ENCODE assay signal across 8 mouse cellular contexts in genomic region chr1:180942166-180943031, GRCm38 (mm10). TPM values are rescaled to one million over a fixed set of nuclear protein-coding genes. Genes with fewer than 3 reads are reported as not detected.
DNase-seq lines count a peak whose midpoint lies in the region; ATAC-seq and TF ChIP-seq lines count a peak whose summit lies in the region.

TSS of gene Tmem63a (plus strand) at chr1:180942344.

- peak within 1 kb of the TSS; percentile 56 for H3K27ac ChIP-seq in embryonic facial prominence, embryonic 13.5 days
- peak within 1 kb of the TSS; percentile 72 for H3K27ac ChIP-seq in kidney, adult 2 months (ENCODE audit: insufficient read depth, low read depth, low read length)
- H3K27ac ChIP-seq in liver, adult 2 months (replicated peaks; ENCODE audit: insufficient read depth, low read depth, low read length), result peak within 1 kb of the TSS; percentile 57

- TF ChIP-seq CTCF in kidney, adult 2 months (conservative IDR thresholded peaks at IDR 0.05; ENCODE audit: insufficient read depth, insufficient read length, low read depth, low read length), result no peak
- no peak for TF ChIP-seq CTCF in liver, adult 2 months (IDR thresholded peaks at IDR 0.05; ENCODE audit: low read depth, low read length)

- H3K9ac ChIP-seq in embryonic facial prominence, embryonic 13.5 days, result peak within 1 kb of the TSS; percentile 88
- H3K9ac ChIP-seq in liver, adult 2 months (ENCODE audit: low read depth, low read length), result peak within 1 kb of the TSS; percentile 78

- peak; percentile 49; the same call in 1 of the 2 replicates for ATAC-seq in embryonic facial prominence, embryonic 13.5 days (ENCODE audit: insufficient number of reproducible peaks, insufficient read depth, low FRiP score, low TSS enrichment, low read depth)

- peak; percentile 31 for DNase-seq in right cerebral cortex, adult 18-20 months
- no peak for DNase-seq in right cerebral cortex, postnatal 25 days
- DNase-seq in heart, adult 8-10 months (ENCODE audit: low spot score), result peak; percentile 80
- peak; percentile 90 for DNase-seq in kidney, adult 2 months
- peak; percentile 84 for DNase-seq in liver, adult 2 months (ENCODE audit: extremely low read depth, low read depth, low spot score)
- peak; percentile 21 to 62 for DNase-seq in monocyte, adult 2 months (ENCODE audit: low read depth in 1 of 2, low spot score in 2 of 2)
- DNase-seq in splenic B cell, adult 2 months (ENCODE audit: low read depth, low spot score), result peak; percentile 83

- peaks cover 48% of the 10 kb centered on the region for H3K4me1 ChIP-seq in embryonic facial prominence, embryonic 13.5 days
- H3K4me1 ChIP-seq in kidney, adult 2 months (ENCODE audit: control insufficient read depth, insufficient read depth, low read length), result peaks cover 11% of the 10 kb centered on the region; the same call in 1 of the 2 replicates
- peaks cover 13% of the 10 kb centered on the region for H3K4me1 ChIP-seq in liver, adult 2 months (ENCODE audit: control insufficient read depth, insufficient read depth, low read length)

- H3K27me3 ChIP-seq in embryonic facial prominence, embryonic 13.5 days, result peaks cover 31% of the 10 kb centered on the region
- no peaks in the 10 kb centered on the region for H3K27me3 ChIP-seq in kidney, adult 2 months (replicated peaks; ENCODE audit: control insufficient read depth, insufficient read depth, low read length)
- no peaks in the 10 kb centered on the region for H3K27me3 ChIP-seq in liver, adult 2 months (ENCODE audit: control insufficient read depth, insufficient read depth, low read length)
- H3K27me3 ChIP-seq in splenic B cell, adult 2 months (ENCODE audit: control insufficient read depth, insufficient read depth, low read length, poor library complexity, severe bottlenecking), result no peaks in the 10 kb centered on the region

- peak within 1 kb of the TSS; percentile 83 for H3K4me3 ChIP-seq in embryonic facial prominence, embryonic 13.5 days
- H3K4me3 ChIP-seq in kidney, adult 2 months (ENCODE audit: insufficient read depth, low read depth, low read length), result peak within 1 kb of the TSS; percentile 75
- peak within 1 kb of the TSS; percentile 81 for H3K4me3 ChIP-seq in liver, adult 2 months (ENCODE audit: insufficient read depth, low read depth, low read length)

- H3K79me2 ChIP-seq in liver, adult 2 months (ENCODE audit: control insufficient read depth, insufficient read depth, low read length), result no peaks in the 10 kb centered on the region

- peak within 1 kb of the TSS; percentile 89 for H3K4me2 ChIP-seq in embryonic facial prominence, embryonic 13.5 days

- peak; percentile 8 for TF ChIP-seq POLR2A in kidney, adult 2 months (IDR thresholded peaks at IDR 0.05; ENCODE audit: low read depth, low read length)
- 0 out of 2 replicates have a peak, but pooled peaks have one; percentile 31 for TF ChIP-seq POLR2A in liver, adult 2 months (IDR thresholded peaks at IDR 0.05; ENCODE audit: extremely low read depth, insufficient read depth, low read length)

- H3K36me3 ChIP-seq in embryonic facial prominence, embryonic 13.5 days, result 0 out of 2 replicates have a peak, but pooled peaks cover 1% of the 10 kb centered on the region
- H3K36me3 ChIP-seq in kidney, adult 2 months (ENCODE audit: control insufficient read depth, insufficient read depth, low read length), result no peaks in the 10 kb centered on the region
- no peaks in the 10 kb centered on the region for H3K36me3 ChIP-seq in liver, adult 2 months (ENCODE audit: control insufficient read depth, insufficient read depth, low read length)
- peaks cover 3% of the 10 kb centered on the region; the same call in 1 of the 2 replicates for H3K36me3 ChIP-seq in splenic B cell, adult 2 months (ENCODE audit: control insufficient read depth, insufficient read depth, low read length, poor library complexity, severe bottlenecking)

- no peaks in the 10 kb centered on the region for H3K9me3 ChIP-seq in embryonic facial prominence, embryonic 13.5 days

- under 1% methylated on average over 68 of the region's 73 CpGs for WGBS in embryonic facial prominence, embryonic 13.5 days
- under 1% methylated on average over 73 of the region's 73 CpGs for WGBS in kidney, adult 2 months
- under 1% methylated on average over 73 of the region's 73 CpGs for WGBS in liver, adult 2 months

RNA-seq across cellular contexts. Expression of gene Tmem63a, which starts in this region (rescaled TPM):
- polyA plus RNA-seq in embryonic facial prominence, embryonic 13.5 days (2015; fragmentation: Nextera tagmentation; extraction: Ambion mirVana), result 13.6 and 13.7 TPM in 2 replicates
- total RNA-seq in heart, adult 8-10 months (2022), result 10 to 100 TPM; 12.3 to 15.1 (median 13.9) TPM
- polyA plus RNA-seq in kidney, adult 2 months (2012; rRNA removed), result 26.7 and 28.7 TPM in 2 replicates
- total RNA-seq in liver, adult 2 months (2014; rRNA removed), result 9.5 and 12.8 TPM in 2 replicates
- 14.6 and 15.8 TPM in 2 replicates for polyA plus RNA-seq in liver, adult 2 months (2012; rRNA removed)
